Mouse (Mus musculus) forebrain, embryonic 16.5 days (tissue): ENCODE data around the gene Abca8a. TPM values are rescaled to one million over a fixed set of nuclear protein-coding genes. Genes with fewer than 3 reads are reported as not detected.

ENCODE experiments used
- ATAC-seq: fragments of 200-750 bp; cut with Nextera tagmentation; 2 replicates; pipeline ENCODE4 v1.8.0; 2017; ENCODE audit warnings: mild to moderate bottlenecking, moderate library complexity
- H3K27ac ChIP-seq: fragments of 300-500 bp; sonication (generic); 2 replicates; pipeline ENCODE4 v1.5.1; 2014; ENCODE audit warnings: low read length, control low read depth
- H3K27me3 ChIP-seq: fragments of 300-500 bp; sonication (generic); replicated peaks from 2 replicates; pipeline ENCODE4 v1.6.1; 2014; ENCODE audit warnings: low read length; ENCODE audit not compliant: control insufficient read depth, insufficient read depth
- H3K36me3 ChIP-seq: fragments of 300-500 bp; sonication (generic); 2 replicates; pipeline ENCODE4 v1.6.1; 2014; ENCODE audit not compliant: control insufficient read depth, insufficient read depth
- H3K4me1 ChIP-seq: fragments of 300-500 bp; sonication (generic); replicated peaks from 2 replicates; pipeline ENCODE4 v1.6.1; 2014; ENCODE audit warnings: low read length; ENCODE audit not compliant: control insufficient read depth, insufficient read depth
- H3K4me2 ChIP-seq: fragments of 300-500 bp; sonication (generic); 2 replicates; pipeline ENCODE4 v1.6.1; 2014; ENCODE audit warnings: mild to moderate bottlenecking, low read length, control low read depth
- H3K4me3 ChIP-seq: fragments of 300-500 bp; sonication (generic); replicated peaks from 2 replicates; pipeline ENCODE4 v1.5.1; 2014; ENCODE audit warnings: mild to moderate bottlenecking, low read length, control low read depth
- H3K9ac ChIP-seq: fragments of 300-500 bp; sonication (generic); replicated peaks from 2 replicates; pipeline ENCODE4 v1.6.1; 2014; ENCODE audit warnings: low read depth, low read length, control low read depth
- H3K9me3 ChIP-seq: fragments of 300-500 bp; sonication (generic); 2 replicates; pipeline ENCODE4 v1.6.1; 2016; ENCODE audit warnings: low read length; ENCODE audit not compliant: control insufficient read depth
- WGBS: fragments of 180-500 bp; shearing (Covaris S2); extraction: QIAGEN DNeasy Blood & Tissue Kit; methylation state at CpG from one replicate; pipeline ENCODE4 v1.1.7; 2014; 5-methylcytosine and 5-hydroxymethylcytosine counted together
- polyA plus RNA-seq: library from polyadenylated mRNA; unstranded; fragments of >200 nt; fragmentation: Nextera tagmentation; extraction: Ambion mirVana; gene quantifications from 2 replicates; pipeline ENCODE4 v1.2.1, GENCODE M21; 2015

The Abca8a gene
- 1.8 and 4.7 TPM in 2 replicates for polyA plus RNA-seq

DNA sequence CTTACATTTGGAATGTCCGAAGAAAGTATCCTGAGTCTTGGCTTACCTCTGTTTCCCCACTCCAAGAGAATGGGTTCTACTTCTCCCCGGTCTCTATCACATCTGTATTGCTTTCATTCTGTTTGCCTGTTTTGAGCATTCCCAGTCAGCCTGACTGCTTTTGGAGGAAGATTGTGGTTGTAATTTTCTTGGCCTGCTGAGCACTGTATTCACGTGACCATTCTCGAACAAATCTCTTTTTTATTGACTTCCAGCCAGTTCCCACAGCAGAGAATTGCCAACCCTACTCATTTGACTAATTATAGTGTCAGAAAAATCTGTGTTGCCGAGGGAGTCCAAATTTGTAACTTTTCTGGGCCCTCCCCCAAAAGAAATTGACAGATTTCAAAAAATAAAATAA lies at the start of gene Abca8a:
Gene Abca8a, minus strand, starts transcription at position 121 of the 400 bp plus-strand sequence.
- peak within 1 kb of the TSS; percentile 47; the same call in 1 of the 2 replicates for H3K27ac ChIP-seq
- H3K4me1 ChIP-seq = peaks cover 12% of the 10 kb centered on the region
- no peaks in the 10 kb centered on the region for H3K9me3 ChIP-seq
- peak; percentile 86 for ATAC-seq
- H3K9ac ChIP-seq = no peak within 1 kb of the TSS
- WGBS = 30% methylated on average over 5 of the region's 5 CpGs
- no peak within 1 kb of the TSS; the same call in 1 of the 2 replicates for H3K4me2 ChIP-seq
- H3K36me3 ChIP-seq = no peaks in the 10 kb centered on the region
- H3K27me3 ChIP-seq = no peaks in the 10 kb centered on the region
- no peak within 1 kb of the TSS for H3K4me3 ChIP-seq

DNA sequence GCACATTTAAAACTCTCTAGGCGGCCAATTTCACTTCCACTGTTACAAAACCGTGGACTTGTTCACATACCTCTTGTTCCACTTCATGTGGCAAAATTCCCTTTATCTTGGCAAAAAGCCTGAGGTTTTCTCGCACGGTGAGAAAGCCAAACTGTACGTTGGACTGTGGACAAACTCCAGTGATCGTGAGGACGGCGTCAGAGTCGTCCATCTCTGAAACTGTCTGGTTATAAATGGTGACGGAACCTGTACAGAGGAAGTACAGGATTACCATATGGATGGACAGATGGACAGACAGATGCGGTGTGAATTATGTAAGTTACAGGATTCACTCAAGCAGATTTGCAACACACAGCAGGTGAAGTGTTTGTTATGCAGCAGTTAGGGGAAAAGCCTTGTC lies 49.6 kb upstream of the Abca8a start:
- ATAC-seq = no peak
- no peaks in the 10 kb centered on the region for H3K36me3 ChIP-seq
- no peaks in the 10 kb centered on the region for H3K9me3 ChIP-seq
- no peak overlapping the region for H3K9ac ChIP-seq
- no peak overlapping the region for H3K4me2 ChIP-seq
- 0 out of 2 replicates have a peak, but pooled peaks cover 2% of the 10 kb centered on the region for H3K4me1 ChIP-seq
- no peak overlapping the region for H3K4me3 ChIP-seq
- no peaks in the 10 kb centered on the region for H3K27me3 ChIP-seq
- H3K27ac ChIP-seq = no peak overlapping the region
- WGBS = 71% methylated on average over 11 of the region's 11 CpGs

DNA sequence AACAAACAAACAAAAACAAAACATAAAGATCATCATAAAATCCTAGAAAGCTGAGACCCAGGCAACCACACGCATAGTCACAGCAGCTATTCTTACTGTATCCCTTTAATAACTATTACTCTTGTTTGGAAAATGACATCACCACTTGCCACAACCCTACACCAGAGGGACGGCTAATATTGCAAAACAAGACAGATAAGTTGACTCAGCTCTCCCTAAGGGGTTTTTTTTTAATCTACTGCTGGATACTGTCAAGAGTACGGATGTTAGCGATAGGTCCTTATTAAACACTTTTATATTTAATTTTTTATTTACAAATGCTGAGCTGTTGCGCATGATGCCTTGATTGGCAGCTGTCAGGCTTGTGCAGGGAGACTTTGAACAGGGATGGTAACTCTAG lies 35.0 kb upstream of the Abca8a start:
- H3K4me2 ChIP-seq = no peak overlapping the region
- ATAC-seq = no peak
- H3K9ac ChIP-seq = no peak overlapping the region

DNA sequence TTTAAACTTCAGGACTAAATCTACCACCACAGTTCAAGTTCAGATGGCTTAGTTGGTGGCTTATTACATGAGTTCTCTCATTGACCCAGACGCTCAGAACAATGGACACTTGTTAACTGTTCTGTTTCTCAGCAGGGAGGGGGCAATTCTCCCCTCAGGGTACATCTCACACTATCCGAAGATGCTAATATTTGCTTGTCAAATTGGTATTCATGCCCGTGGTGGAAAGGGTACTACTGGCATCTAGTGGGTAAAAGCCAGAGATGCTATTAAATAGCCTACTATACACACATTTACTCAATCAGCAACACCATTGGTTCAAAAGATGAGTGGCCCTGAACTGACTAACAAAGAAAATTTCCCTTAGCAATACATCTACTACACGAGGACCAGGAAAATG lies 15.4 kb upstream of the Abca8a start:
- Histone ChIP-seq H3K36me3 (no peaks in the 10 kb centered on the region), H3K27ac (no peak overlapping the region), H3K9ac (no peak overlapping the region), H3K4me2 (no peak overlapping the region), H3K27me3 (no peaks in the 10 kb centered on the region), H3K4me3 (no peak overlapping the region), H3K4me1 (no peaks in the 10 kb centered on the region), H3K9me3 (no peaks in the 10 kb centered on the region)
- WGBS = 48% methylated on average over 4 of the region's 4 CpGs
- ATAC-seq = no peak

More for the DNA sequence above, 35.0 kb upstream of the Abca8a start:
- WGBS = 85% methylated on average over 5 of the region's 5 CpGs
- Histone ChIP-seq H3K36me3 (no peaks in the 10 kb centered on the region), H3K9me3 (no peaks in the 10 kb centered on the region), H3K27ac (no peak overlapping the region), H3K4me1 (no peaks in the 10 kb centered on the region), H3K4me3 (no peak overlapping the region), H3K27me3 (no peaks in the 10 kb centered on the region)

DNA sequence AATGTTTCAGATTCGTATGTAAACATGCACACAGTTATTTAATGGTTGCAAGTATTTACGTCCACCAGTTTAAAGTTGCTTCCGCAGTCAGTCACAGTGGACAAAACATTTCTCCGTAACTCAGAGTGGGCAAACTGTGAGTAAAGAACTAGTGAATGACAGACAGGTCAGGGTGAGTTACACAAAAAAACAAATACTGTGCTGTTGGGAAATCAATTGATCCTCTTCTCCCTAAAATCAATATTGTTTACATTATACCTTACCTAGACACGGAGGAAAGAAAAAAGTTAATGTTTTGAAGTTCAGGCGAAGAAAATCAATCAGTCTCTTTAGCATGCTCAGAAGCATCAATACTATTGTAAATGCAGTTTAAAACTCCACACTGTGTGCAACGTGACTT lies 5.7 kb upstream of the Abca8a start:
- no peak overlapping the region for H3K4me2 ChIP-seq
- ATAC-seq = no peak
- no peak overlapping the region for H3K9ac ChIP-seq
- no peaks in the 10 kb centered on the region for H3K36me3 ChIP-seq
- no peaks in the 10 kb centered on the region for H3K9me3 ChIP-seq
- H3K27ac ChIP-seq = no peak overlapping the region
- no peaks in the 10 kb centered on the region for H3K27me3 ChIP-seq
- 0 out of 2 replicates have a peak, but pooled peaks cover 2% of the 10 kb centered on the region for H3K4me1 ChIP-seq
- WGBS = 93% methylated on average over 7 of the region's 7 CpGs
- no peak overlapping the region for H3K4me3 ChIP-seq

DNA sequence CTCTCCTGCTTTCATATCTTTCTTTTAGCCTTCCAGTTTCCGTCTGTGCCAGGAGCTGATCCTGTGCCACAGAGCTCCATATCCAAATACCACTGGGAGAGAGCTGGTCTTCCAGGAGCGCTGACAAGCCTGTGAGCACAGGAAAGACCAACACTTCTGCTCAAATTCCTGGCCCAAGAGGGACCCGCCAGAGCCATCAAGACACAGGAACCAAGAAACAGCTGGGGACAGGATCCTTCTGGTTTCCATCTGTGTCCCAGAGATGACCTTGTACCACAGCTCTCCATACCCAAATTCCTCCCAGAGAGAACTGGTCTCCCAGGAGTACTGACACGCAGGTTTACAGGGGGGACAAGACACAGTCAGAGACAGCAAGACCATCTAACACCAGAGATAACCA lies 3.1 kb upstream of the Abca8a start:
- no peaks in the 10 kb centered on the region for H3K9me3 ChIP-seq
- 77% methylated on average over 4 of the region's 4 CpGs for WGBS
- H3K27ac ChIP-seq = no peak overlapping the region
- H3K4me2 ChIP-seq = no peak overlapping the region
- no peak overlapping the region for H3K9ac ChIP-seq
- H3K27me3 ChIP-seq = no peaks in the 10 kb centered on the region
- no peak for ATAC-seq
- no peak overlapping the region for H3K4me3 ChIP-seq
- peaks cover 14% of the 10 kb centered on the region for H3K4me1 ChIP-seq
- H3K36me3 ChIP-seq = no peaks in the 10 kb centered on the region

DNA sequence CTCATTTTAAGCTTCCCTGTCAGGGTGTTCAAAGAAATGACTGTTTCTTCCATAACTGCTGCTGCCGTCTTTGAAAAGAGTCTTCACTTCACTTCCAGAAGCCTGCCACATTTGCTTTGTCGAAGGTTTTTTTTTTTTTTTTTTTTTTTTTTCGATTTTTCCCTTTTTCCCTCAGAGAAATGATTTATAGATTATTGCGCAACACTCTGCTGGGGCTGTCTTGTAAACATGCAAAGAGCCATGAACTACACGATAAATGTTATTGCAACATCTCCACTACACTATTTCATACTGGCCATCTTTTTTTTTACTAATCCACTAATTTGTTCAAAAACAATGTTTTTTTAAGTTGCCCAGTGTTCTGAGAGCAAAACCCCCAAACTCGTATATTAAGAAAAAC lies 1.7 kb upstream of the Abca8a start:
- H3K9me3 ChIP-seq = no peaks in the 10 kb centered on the region
- no peaks in the 10 kb centered on the region for H3K36me3 ChIP-seq
- no peak overlapping the region for H3K4me3 ChIP-seq
- no peak overlapping the region for H3K27ac ChIP-seq
- H3K27me3 ChIP-seq = no peaks in the 10 kb centered on the region
- WGBS = 76% methylated on average over 6 of the region's 6 CpGs
- no peak overlapping the region for H3K9ac ChIP-seq
- H3K4me1 ChIP-seq = peaks cover 12% of the 10 kb centered on the region
- ATAC-seq = no peak
- H3K4me2 ChIP-seq = no peak overlapping the region

DNA sequence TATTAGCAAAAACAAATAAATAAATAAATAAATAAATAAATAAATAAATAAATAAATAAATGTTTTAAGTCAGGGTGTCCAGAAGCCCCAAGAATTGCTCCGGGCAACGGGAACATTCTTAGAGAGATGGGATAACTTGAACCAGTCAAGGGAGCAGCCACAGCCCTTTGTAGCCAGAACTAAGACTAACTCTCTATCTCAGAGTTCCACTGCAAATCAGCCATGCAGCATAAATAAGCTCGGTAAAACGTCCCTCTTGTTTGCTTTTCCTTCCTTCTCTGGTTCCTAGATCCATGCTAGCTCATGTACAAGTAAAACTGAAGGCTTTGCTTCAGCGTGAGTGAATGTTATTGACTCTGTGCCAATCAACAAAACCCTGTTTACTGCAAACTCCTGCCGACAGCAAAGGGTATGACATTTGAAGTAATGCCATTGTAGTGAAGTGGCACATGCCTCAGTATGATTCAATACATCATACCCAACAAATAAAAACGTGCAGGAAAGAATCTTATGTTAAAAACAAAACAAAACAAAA lies 865 bp downstream of the Abca8a start:
- Histone ChIP-seq H3K4me3 (no peak overlapping the region), H3K27ac (no peak overlapping the region), H3K9ac (no peak overlapping the region), H3K4me1 (peaks cover 12% of the 10 kb centered on the region), H3K4me2 (no peak overlapping the region), H3K9me3 (no peaks in the 10 kb centered on the region), H3K36me3 (no peaks in the 10 kb centered on the region), H3K27me3 (no peaks in the 10 kb centered on the region)
- 39% methylated on average over 7 of the region's 7 CpGs for WGBS
- ATAC-seq = no peak

DNA sequence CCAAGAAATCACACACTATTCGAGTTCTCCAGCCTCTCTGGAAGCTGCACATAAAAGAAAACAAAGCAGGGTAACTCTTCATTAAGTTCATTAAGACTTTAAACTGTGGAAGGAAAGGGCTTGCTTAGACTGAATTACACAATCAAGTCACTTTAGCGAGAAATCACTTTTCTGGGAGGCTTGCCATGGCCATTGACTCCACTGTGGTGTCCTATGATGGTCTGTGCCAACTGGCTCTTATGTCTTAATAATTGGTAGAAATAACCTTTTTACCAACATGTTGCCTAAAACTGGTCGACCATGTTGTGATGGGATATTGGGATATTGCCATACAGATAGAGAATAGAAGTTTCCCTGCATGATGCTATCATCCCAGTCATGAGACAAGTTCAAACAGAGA lies 1.5 kb downstream of the Abca8a start:
- Histone ChIP-seq H3K36me3 (no peaks in the 10 kb centered on the region), H3K4me2 (no peak overlapping the region), H3K9me3 (no peaks in the 10 kb centered on the region), H3K4me1 (peaks cover 12% of the 10 kb centered on the region), H3K4me3 (no peak overlapping the region), H3K9ac (no peak overlapping the region), H3K27me3 (no peaks in the 10 kb centered on the region), H3K27ac (no peak overlapping the region)
- ATAC-seq = 0 out of 2 replicates have a peak, but pooled peaks have one; percentile 29
- WGBS = 29% methylated on average over 3 of the region's 3 CpGs

DNA sequence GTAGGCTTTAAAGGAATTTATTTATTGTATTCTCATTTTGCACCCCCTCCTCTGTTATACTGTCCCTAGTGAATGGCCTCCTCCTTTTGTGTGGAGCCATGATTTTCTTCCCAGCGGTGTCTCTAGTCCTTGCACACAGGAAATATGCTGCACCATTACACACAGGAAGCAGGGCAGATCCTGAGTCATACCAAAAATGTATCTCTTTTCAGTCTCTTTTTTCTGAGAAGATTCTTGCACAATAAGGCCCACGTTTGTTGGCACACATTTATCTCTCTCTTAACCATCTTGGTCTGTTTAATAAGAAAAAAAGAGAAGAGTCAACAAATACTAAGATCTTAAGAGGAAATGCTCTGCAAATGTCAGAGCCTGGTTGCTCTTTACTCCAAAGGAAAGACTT lies 4.5 kb downstream of the Abca8a start:
- 72% methylated on average over 2 of the region's 2 CpGs for WGBS
- H3K9me3 ChIP-seq = no peaks in the 10 kb centered on the region
- ATAC-seq = no peak
- peaks cover 12% of the 10 kb centered on the region for H3K4me1 ChIP-seq
- H3K27me3 ChIP-seq = no peaks in the 10 kb centered on the region
- H3K4me2 ChIP-seq = no peak overlapping the region
- H3K36me3 ChIP-seq = no peaks in the 10 kb centered on the region
- H3K9ac ChIP-seq = no peak overlapping the region
- H3K27ac ChIP-seq = no peak overlapping the region
- H3K4me3 ChIP-seq = no peak overlapping the region
